Mouse (Mus musculus): ENCODE results near the gene Hdac7. TPM values are rescaled to one million over a fixed set of nuclear protein-coding genes. Genes with fewer than 3 reads are reported as not detected.

Hdac7 gene
- total and polyA plus RNA-seq, 2 experiments from 2014 or later = 24.2 to 29.2 TPM

- WGBS = 6% methylated on average over 8 of the region's 10 CpGs
- H3K4me2 ChIP-seq (ENCODE audit: low read depth, low read length, poor library complexity, severe bottlenecking) = peak overlapping the region; percentile 88
- H3K9me3 ChIP-seq (ENCODE audit: low read length) = no peaks in the 10 kb centered on the region
- peak; percentile 10; the same call in 1 of the 2 replicates for ATAC-seq (ENCODE audit: low FRiP score)
- H3K27ac ChIP-seq (ENCODE audit: low read depth, low read length) = peak overlapping the region; percentile 97
- DNase-seq (ENCODE audit: low spot score) = no peak
- TF ChIP-seq CTCF (IDR thresholded peaks at IDR 0.05) = no peak
- no peaks in the 10 kb centered on the region for H3K36me3 ChIP-seq (ENCODE audit: insufficient read depth, low read length)
- peak overlapping the region; percentile 85 for H3K4me3 ChIP-seq (ENCODE audit: low read depth, low read length)
- peaks cover 24% of the 10 kb centered on the region; the same call in 1 of the 2 replicates for H3K4me1 ChIP-seq (ENCODE audit: insufficient read depth, low read length)
- H3K9ac ChIP-seq (replicated peaks; ENCODE audit: low read length, poor library complexity, severe bottlenecking) = peak overlapping the region; percentile 99
- no peaks in the 10 kb centered on the region for H3K27me3 ChIP-seq (ENCODE audit: insufficient read depth, low read length)
Measured at GRCm38 (mm10) chr15:97831987-97832640, 12.2 kb downstream of the Hdac7 start.

GRCm38 (mm10) chr15:97831242-97831986 is 12.9 kb downstream of the Hdac7 start:
- Histone ChIP-seq H3K9me3 (ENCODE audit: low read length) (no peaks in the 10 kb centered on the region), H3K27me3 (ENCODE audit: insufficient read depth, low read length) (no peaks in the 10 kb centered on the region), H3K4me2 (ENCODE audit: low read depth, low read length, poor library complexity, severe bottlenecking) (peak overlapping the region; percentile 88), H3K4me1 (ENCODE audit: insufficient read depth, low read length) (peaks cover 24% of the 10 kb centered on the region; the same call in 1 of the 2 replicates), H3K27ac (ENCODE audit: low read depth, low read length) (peak overlapping the region; percentile 97), H3K4me3 (ENCODE audit: low read depth, low read length) (peak overlapping the region; percentile 85), H3K9ac (replicated peaks; ENCODE audit: low read length, poor library complexity, severe bottlenecking) (peak overlapping the region; percentile 99), H3K36me3 (ENCODE audit: insufficient read depth, low read length) (no peaks in the 10 kb centered on the region)
- DNase-seq (ENCODE audit: low spot score) (peak; percentile 65), ATAC-seq (ENCODE audit: low FRiP score) (peak; percentile 75)
- TF ChIP-seq CTCF (IDR thresholded peaks at IDR 0.05) = no peak; the same call in 1 of the 2 replicates
- whole genome bisulfite sequencing = under 1% methylated on average over 76 of the region's 84 CpGs

GRCm38 (mm10) chr15:97830788-97831241 is 13.5 kb downstream of the Hdac7 start:
- H3K27me3 ChIP-seq (ENCODE audit: insufficient read depth, low read length) = no peaks in the 10 kb centered on the region
- peak overlapping the region; percentile 97 for H3K27ac ChIP-seq (ENCODE audit: low read depth, low read length)
- H3K4me3 ChIP-seq (ENCODE audit: low read depth, low read length) = peak overlapping the region; percentile 85
- 0% methylated on average over 23 of the region's 39 CpGs for WGBS
- H3K9ac ChIP-seq (replicated peaks; ENCODE audit: low read length, poor library complexity, severe bottlenecking) = peak overlapping the region; percentile 99
- ATAC-seq (ENCODE audit: low FRiP score) (peak; percentile 34), DNase-seq (ENCODE audit: low spot score) (peak; percentile 35)
- peaks cover 29% of the 10 kb centered on the region for H3K4me1 ChIP-seq (ENCODE audit: insufficient read depth, low read length)
- TF ChIP-seq CTCF (IDR thresholded peaks at IDR 0.05) = peak; percentile 31
- no peaks in the 10 kb centered on the region for H3K36me3 ChIP-seq (ENCODE audit: insufficient read depth, low read length)
- H3K4me2 ChIP-seq (ENCODE audit: low read depth, low read length, poor library complexity, severe bottlenecking) = peak overlapping the region; percentile 88
- no peaks in the 10 kb centered on the region for H3K9me3 ChIP-seq (ENCODE audit: low read length)

GRCm38 (mm10) chr15:97830253-97830787 is 14.0 kb downstream of the Hdac7 start:
- Histone ChIP-seq H3K9me3 (ENCODE audit: low read length) (no peaks in the 10 kb centered on the region), H3K4me3 (ENCODE audit: low read depth, low read length) (peak overlapping the region; percentile 85), H3K27ac (ENCODE audit: low read depth, low read length) (peak overlapping the region; percentile 97), H3K4me2 (ENCODE audit: low read depth, low read length, poor library complexity, severe bottlenecking) (peak overlapping the region; percentile 88), H3K9ac (replicated peaks; ENCODE audit: low read length, poor library complexity, severe bottlenecking) (peak overlapping the region; percentile 99), H3K27me3 (ENCODE audit: insufficient read depth, low read length) (no peaks in the 10 kb centered on the region), H3K4me1 (ENCODE audit: insufficient read depth, low read length) (peaks cover 34% of the 10 kb centered on the region), H3K36me3 (ENCODE audit: insufficient read depth, low read length) (no peaks in the 10 kb centered on the region)
- DNase-seq (ENCODE audit: low spot score) (no peak), ATAC-seq (ENCODE audit: low FRiP score) (no peak)
- TF ChIP-seq CTCF (IDR thresholded peaks at IDR 0.05) = no peak
- 14% methylated on average over 12 of the region's 12 CpGs for WGBS

GRCm38 (mm10) chr15:97829432-97829831 is 14.9 kb downstream of the Hdac7 start:
- Histone ChIP-seq H3K4me3 (ENCODE audit: low read depth, low read length) (no peak overlapping the region), H3K4me2 (ENCODE audit: low read depth, low read length, poor library complexity, severe bottlenecking) (peak overlapping the region; percentile 88), H3K36me3 (ENCODE audit: insufficient read depth, low read length) (no peaks in the 10 kb centered on the region), H3K9me3 (ENCODE audit: low read length) (no peaks in the 10 kb centered on the region), H3K9ac (replicated peaks; ENCODE audit: low read length, poor library complexity, severe bottlenecking) (no peak overlapping the region), H3K27ac (ENCODE audit: low read depth, low read length) (no peak overlapping the region), H3K27me3 (ENCODE audit: insufficient read depth, low read length) (no peaks in the 10 kb centered on the region), H3K4me1 (ENCODE audit: insufficient read depth, low read length) (peaks cover 34% of the 10 kb centered on the region)
- DNase-seq (ENCODE audit: low spot score) (no peak), ATAC-seq (ENCODE audit: low FRiP score) (no peak)
- no peak for TF ChIP-seq CTCF (IDR thresholded peaks at IDR 0.05)
- 59% methylated on average over 2 of the region's 2 CpGs for WGBS

Data from midbrain, postnatal 0 days (tissue).